Mouse (Mus musculus) embryonic fibroblast, embryonic 13.5 days (primary cell): ENCODE data around the gene Top2b.

Source experiments
- CTCF ChIP-seq: IDR thresholded peaks from 2 replicates; pipeline ENCODE4 v1.5.1; 2011; ENCODE audit warnings: mild to moderate bottlenecking, control low read depth, low read length, moderate library complexity, borderline replicate concordance; ENCODE audit not compliant: insufficient read depth
- POLR2A ChIP-seq: IDR thresholded peaks from 2 replicates; pipeline ENCODE4 v1.6.1; 2011; ENCODE audit warnings: low read depth, mild to moderate bottlenecking, control low read depth, low read length, moderate library complexity

DNA sequence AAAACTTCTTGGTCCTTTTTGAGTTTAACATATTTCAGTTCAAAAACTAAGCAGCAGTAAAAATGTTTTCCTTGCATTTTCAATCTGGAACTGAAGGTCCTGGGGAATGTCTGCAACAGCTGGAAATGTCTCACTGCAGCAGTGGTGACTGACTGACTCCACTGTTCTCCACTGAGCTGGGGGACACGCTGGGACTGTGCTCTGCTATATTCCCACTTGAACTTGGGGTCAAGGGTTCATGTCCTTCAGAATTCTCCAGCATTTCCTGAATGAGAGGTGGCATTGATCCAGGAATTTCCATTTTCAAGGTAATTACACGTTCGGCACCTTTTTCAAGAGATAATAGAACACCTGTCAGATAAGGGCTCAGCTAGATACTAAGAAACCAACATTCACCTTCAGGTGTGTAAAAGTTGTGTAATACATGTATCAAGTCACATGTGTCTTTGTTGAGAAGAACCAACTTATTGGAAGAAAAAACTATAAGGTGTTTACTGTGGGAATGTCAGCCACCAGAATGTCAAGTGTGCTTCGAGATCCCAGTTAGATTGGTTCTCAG is 67.0 kb downstream of the Top2b start:
- TF ChIP-seq CTCF (no peak), POLR2A (no peak)
